Mouse (Mus musculus): Measurements from ENCODE around the gene Ssbp1. TPM values are rescaled to one million over a fixed set of nuclear protein-coding genes. Genes with fewer than 3 reads are reported as not detected.

The Ssbp1 gene
- 93.6 and 104 TPM in 2 replicates for polyA plus RNA-seq (2015; fragmentation: Nextera tagmentation; extraction: Ambion mirVana)

DNA sequence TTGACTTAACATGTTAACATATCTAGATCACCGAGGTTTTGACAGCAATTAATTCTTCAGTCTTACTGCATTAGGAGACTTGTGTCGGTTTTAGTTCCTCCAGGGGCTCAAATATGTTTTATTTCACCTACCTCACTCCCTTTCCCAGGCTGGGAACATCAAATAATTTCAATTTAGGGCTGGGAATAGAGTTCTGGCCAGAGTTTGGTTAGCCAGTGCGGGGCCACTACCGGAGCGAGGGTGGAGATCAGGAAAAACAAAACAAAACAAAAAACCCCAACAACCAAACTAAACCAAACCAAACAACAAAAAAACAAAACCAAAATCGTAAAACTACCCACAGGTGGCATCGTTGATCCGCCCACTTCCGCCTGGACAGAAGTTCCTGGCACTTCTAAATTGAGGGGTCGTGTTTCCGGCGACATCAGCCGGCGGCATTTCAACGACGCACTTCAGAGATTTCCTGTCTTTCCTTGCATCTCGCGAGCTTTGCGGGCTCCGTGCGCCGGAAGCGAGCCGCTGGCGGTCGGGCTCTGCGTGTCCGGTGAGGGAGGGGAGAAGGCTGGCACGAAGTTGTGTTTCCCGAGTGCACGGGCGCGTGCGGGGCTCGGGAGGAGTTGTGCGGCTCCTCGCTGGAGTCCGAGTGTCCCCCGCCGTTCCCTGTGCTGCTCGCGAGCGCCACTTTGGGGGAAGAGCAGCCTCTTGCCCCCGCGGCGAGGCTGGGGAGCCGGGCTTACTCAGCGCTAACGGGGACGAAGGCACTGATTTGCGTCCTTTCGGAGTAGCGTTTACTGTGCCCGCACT is at the start of gene Ssbp1:
TSS of gene Ssbp1 (plus strand) at position 437 of the 804 bp plus-strand sequence.

GRCm38 (mm10) chr6:40436047-40436483 is 35.1 kb upstream of the Ssbp1 start, which contains the start of gene E330009J07Rik:
TSS of gene E330009J07Rik (minus strand) at chr6:40436135.

GRCm38 (mm10) chr6:40438936-40439335 is 32.2 kb upstream of the Ssbp1 start, which contains the start of gene Wee2:
TSS of gene Wee2 (plus strand) at chr6:40439088.

DNA sequence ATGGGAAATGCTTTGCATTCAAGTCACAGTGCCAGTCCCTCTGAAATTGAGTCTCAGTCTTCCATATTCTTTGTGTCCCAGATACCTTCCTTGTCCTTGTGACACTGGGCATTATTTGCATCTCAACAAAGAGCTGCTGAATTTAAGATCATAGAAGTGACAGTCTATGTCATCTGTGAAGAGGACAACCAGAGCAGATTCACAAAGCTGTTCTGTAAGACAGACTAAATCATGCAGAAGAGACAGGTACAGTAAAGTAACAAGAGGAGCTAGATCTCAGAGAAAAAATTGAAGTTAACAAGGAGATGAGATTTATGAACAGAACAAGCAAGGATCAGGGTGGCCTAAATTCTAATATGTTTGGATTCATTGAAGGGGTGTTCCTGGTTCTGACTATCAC is 19.8 kb downstream of the Ssbp1 start, which contains the start of gene Tas2r137:
TSS of gene Tas2r137 (plus strand) at position 301 of the 400 bp plus-strand sequence.

DNA sequence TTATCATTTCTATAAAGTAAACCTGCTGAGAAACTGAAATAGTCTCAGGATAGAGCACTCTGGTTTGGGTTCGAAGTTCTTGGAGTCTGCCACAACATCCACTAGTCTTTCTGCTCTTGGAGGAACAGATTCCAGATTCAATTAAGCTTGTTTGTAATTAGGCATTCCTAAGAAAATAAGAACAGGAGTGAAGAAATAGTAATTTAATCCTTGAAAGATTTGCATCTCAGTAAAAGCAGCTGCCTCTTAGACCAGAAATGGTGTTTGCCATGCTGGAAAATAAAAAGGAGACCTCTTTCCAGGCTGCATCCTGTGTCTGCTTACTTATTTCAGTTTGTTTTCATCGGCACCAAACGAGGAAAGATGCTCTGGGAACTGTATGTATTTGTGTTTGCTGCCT is 22.1 kb downstream of the Ssbp1 start, which contains the start of gene Tas2r108:
TSS of gene Tas2r108 (plus strand) at position 301 of the 400 bp plus-strand sequence.

GRCm38 (mm10) chr6:40519408-40519807 is 48.3 kb downstream of the Ssbp1 start, which contains the start of gene Prss37:
TSS of gene Prss37 (minus strand) at chr6:40519508.

Other genes starting within 250 kb of the Ssbp1 start
- gene Agk, start 146.2 kb upstream of the Ssbp1 start, polyA plus RNA-seq (2015; fragmentation: Nextera tagmentation; extraction: Ambion mirVana), result 17.5 and 18.7 TPM in 2 replicates
- 2.9 and 5.0 TPM in 2 replicates for gene E330009J07Rik, start 35.2 kb upstream of the Ssbp1 start, polyA plus RNA-seq (2015; fragmentation: Nextera tagmentation; extraction: Ambion mirVana)
- not detected in 2 replicates for gene Wee2, start 32.3 kb upstream of the Ssbp1 start, polyA plus RNA-seq (2015; fragmentation: Nextera tagmentation; extraction: Ambion mirVana)
- not detected in 2 replicates for gene Tas2r137, start 19.9 kb downstream of the Ssbp1 start, polyA plus RNA-seq (2015; fragmentation: Nextera tagmentation; extraction: Ambion mirVana)
- gene Tas2r108, start 22.2 kb downstream of the Ssbp1 start, polyA plus RNA-seq (2015; fragmentation: Nextera tagmentation; extraction: Ambion mirVana), result not detected in 2 replicates
- not detected in 2 replicates for gene Prss37, start 48.2 kb downstream of the Ssbp1 start, polyA plus RNA-seq (2015; fragmentation: Nextera tagmentation; extraction: Ambion mirVana)
- gene Olfr461, start 83.7 kb downstream of the Ssbp1 start, polyA plus RNA-seq (2015; fragmentation: Nextera tagmentation; extraction: Ambion mirVana), result not detected in 2 replicates
- gene Olfr460, start 98.1 kb downstream of the Ssbp1 start, polyA plus RNA-seq (2015; fragmentation: Nextera tagmentation; extraction: Ambion mirVana), result not detected in 2 replicates
- gene Clec5a, start 114.5 kb downstream of the Ssbp1 start, polyA plus RNA-seq (2015; fragmentation: Nextera tagmentation; extraction: Ambion mirVana), result 15.6 and 22.9 TPM in 2 replicates
- gene Tas2r138, start 142.0 kb downstream of the Ssbp1 start, polyA plus RNA-seq (2015; fragmentation: Nextera tagmentation; extraction: Ambion mirVana), result not detected in 2 replicates
- 0.46 and 1.3 TPM in 2 replicates for gene Mgam, start 157.5 kb downstream of the Ssbp1 start, polyA plus RNA-seq (2015; fragmentation: Nextera tagmentation; extraction: Ambion mirVana)